Mouse (Mus musculus): ENCODE data around the gene Zdhhc19.

DNA sequence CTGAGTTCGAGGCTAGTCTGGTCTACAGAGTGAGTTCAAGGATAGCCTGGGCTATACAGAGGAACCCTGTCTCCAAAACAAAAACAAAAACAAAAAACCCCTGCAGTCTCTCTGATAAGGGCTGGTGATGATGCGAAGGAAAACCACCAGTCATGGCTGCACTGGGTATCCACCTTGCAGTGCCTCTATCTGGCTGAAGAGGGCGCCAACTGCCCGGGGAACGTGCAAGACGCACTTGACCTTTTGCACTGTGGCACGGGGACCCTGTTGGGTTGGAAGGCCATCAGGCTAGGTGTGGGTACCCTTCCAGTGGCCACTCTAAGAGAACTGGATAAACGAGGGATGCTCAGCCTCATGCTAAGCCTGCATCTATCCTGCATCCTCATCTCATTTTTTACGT lies 11.3 kb downstream of the Zdhhc19 start:
- TF ChIP-seq CTCF (IDR thresholded peaks at IDR 0.05; ENCODE audit: low read depth, low read length) (peak; percentile 96), POLR2AphosphoS5 (IDR thresholded peaks at IDR 0.05; ENCODE audit: insufficient replicate concordance, low read depth, low read length) (no peak), GATA1 (IDR thresholded peaks at IDR 0.05; ENCODE audit: borderline replicate concordance, low read length) (no peak), TAL1 (conservative IDR thresholded peaks at IDR 0.05; ENCODE audit: low read depth, low read length) (no peak)

All from G1E (cell line).